Mouse (Mus musculus) thymus, adult 2 months (tissue): ENCODE results near the gene Cby1.

Experiments
- CTCF ChIP-seq: fragments of 200-500 bp; IDR thresholded peaks from 2 replicates; pipeline ENCODE4 v1.5.1; 2012; ENCODE audit warnings: mild to moderate bottlenecking, control low read depth, low read length, moderate library complexity, borderline replicate concordance; ENCODE audit not compliant: control insufficient read depth, poor library complexity, insufficient read depth; ENCODE audit errors: extremely low read depth
- POLR2A ChIP-seq: fragments of 200-500 bp; IDR thresholded peaks from 2 replicates; pipeline ENCODE4 v1.6.1; 2012; ENCODE audit warnings: mild to moderate bottlenecking, low read length, control low read depth, moderate library complexity; ENCODE audit not compliant: control insufficient read depth, poor library complexity, insufficient read depth; ENCODE audit errors: extremely low read depth

DNA sequence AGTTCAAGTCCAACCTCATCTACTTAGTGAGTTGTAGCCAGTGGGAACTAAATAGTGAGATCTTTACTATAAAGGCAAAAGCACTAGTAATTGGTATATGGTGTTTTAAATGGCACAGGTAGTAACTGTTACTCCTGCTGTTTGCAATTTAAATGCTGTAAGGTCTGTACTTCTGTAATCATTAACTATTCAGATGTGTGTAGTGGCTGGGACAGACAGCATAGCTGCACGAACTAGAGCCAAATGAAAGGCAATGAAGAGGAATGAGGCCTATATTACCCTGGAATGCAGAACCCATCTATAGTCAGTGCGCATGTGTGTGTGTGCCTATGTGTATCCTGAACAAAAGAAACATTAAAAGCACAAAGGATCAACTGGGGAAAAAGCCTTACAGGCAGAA lies 18.9 kb downstream of the Cby1 start:
- TF ChIP-seq CTCF = no peak
- TF ChIP-seq POLR2A = no peak
